Mouse (Mus musculus): ENCODE data around the gene Slc2a4. TPM values are rescaled to one million over a fixed set of nuclear protein-coding genes. Genes with fewer than 3 reads are reported as not detected.
A peak's percentile ranks its signal among the peaks of the same experiment; 100 is the strongest.

The Slc2a4 gene
- 1 to 10 TPM; 3.4 to 3.5 TPM for total RNA-seq (2021)
- long read RNA-seq, partial matches to known transcripts, result 0 of 4 reads
- long read RNA-seq, other reads (novel, unspliced or antisense), result 1 of 4 reads

- DNase-seq (ENCODE audit: low spot score in 2 of 2), result peak in 1 of 2 experiments; percentile 38
These were observed at the start of gene Slc2a4 for GRCm38 (mm10) chr11:69948066-69948762. Gene Slc2a4 (minus strand): TSS chr11:69948188.

DNA sequence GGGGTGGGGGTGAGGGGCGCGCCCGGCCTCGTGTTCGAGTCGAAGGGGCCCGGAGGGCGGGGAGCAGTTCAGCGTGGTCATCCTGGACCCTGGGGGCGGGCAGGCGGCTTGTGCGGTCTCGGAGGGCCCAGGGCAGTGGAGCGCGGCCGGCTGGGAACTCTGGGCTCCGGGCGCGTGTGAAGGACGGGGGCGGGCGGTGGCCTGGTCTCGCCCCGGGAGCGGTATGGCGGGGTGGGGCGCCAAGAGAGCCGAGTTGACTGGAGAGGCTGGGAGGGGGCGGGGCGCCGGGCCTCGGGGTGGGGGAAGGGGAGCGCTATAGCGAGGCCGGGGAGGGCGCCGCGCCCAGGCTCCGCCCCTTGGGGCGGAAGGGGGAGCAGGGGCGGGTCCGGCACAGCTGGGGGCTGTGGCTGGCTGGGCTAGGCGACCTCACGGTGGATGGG is 49.1 kb upstream of the Slc2a4 start:
- peak in 1 of 2 experiments; percentile 75 for DNase-seq (ENCODE audit: low spot score in 2 of 2)

- DNase-seq (ENCODE audit: low spot score in 2 of 2), result no peak
These were observed 48.4 kb upstream of the Slc2a4 start for GRCm38 (mm10) chr11:69996161-69997061.

DNA sequence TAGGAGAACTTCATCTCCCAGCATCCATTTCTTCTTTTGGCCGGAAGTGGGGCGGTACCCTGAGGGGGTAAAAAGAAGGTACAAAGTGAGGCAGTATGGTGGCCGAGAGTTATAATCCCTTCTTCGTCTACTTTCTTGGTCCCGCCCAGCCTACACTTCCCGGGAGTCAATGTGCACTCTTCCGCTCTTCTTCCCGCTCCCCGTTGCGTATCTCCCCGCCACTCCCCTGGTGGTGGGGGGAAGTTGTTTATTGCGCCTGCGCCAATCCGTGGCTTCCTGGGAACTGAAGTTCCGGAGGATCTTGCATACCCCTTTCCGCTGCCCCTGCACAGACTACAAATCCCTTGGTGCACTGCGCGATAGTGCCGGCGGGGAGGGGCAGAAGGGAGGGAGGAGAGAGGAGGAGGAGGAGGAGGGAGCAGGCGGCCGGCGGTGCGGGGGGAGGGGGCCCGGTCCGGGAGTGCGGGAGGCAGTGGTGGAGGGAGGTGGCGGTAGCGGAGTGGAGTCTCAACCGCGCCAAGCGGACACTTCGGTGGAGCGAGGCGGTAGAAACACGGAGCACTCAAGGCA is 47.5 kb upstream of the Slc2a4 start, which contains the start of gene Phf23:
TSS of gene Phf23 (plus strand) at position 387 of the 570 bp plus-strand sequence.
- DNase-seq (ENCODE audit: low spot score in 2 of 2), result peak; percentile 98

- no peak for DNase-seq (ENCODE audit: low spot score in 2 of 2)
These were observed 46.6 kb upstream of the Slc2a4 start for GRCm38 (mm10) chr11:69994401-69995090.

DNA sequence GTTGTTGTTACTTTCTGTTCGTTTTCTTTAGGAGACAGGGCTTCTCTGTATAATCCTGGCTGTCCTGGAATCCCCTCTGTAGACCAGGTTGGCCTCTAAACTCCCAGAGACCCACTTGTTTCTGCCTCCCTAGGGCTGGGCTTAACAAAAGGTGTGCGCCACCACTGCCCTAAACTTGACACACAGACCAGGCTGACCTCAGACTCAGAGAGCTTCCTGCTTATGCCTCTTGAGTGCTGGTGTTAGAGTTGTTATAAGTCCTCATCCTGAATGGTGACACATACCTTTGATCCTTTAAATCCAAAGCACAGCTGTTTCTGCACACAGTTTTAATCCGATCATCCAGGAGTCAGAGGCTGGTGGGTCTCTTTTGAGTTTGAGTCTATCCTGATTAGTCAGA is 44.9 kb upstream of the Slc2a4 start:
- DNase-seq (ENCODE audit: low spot score in 2 of 2), result no peak

DNA sequence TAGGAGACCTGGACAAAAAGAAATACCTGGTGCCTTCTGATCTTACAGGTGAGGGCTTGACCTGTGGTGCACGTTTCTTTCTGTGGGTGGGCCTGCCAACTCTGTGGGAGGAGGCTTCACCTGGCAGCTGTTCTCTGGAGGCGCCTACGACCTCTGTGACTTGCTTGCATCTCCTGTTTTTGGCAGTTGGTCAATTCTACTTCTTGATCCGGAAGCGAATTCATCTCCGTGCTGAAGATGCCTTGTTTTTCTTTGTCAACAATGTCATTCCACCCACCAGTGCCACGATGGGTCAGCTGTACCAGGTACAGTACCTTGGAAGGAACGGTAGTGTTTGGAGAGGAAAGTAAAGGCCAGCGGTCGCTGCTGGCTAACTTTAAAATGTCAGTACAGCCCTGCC is 44.4 kb upstream of the Slc2a4 start:
- no peak for DNase-seq (ENCODE audit: low spot score in 2 of 2)

GRCm38 (mm10) chr11:69991711-69992110 is 43.7 kb upstream of the Slc2a4 start:
- no peak for DNase-seq (ENCODE audit: low spot score in 2 of 2)

DNA sequence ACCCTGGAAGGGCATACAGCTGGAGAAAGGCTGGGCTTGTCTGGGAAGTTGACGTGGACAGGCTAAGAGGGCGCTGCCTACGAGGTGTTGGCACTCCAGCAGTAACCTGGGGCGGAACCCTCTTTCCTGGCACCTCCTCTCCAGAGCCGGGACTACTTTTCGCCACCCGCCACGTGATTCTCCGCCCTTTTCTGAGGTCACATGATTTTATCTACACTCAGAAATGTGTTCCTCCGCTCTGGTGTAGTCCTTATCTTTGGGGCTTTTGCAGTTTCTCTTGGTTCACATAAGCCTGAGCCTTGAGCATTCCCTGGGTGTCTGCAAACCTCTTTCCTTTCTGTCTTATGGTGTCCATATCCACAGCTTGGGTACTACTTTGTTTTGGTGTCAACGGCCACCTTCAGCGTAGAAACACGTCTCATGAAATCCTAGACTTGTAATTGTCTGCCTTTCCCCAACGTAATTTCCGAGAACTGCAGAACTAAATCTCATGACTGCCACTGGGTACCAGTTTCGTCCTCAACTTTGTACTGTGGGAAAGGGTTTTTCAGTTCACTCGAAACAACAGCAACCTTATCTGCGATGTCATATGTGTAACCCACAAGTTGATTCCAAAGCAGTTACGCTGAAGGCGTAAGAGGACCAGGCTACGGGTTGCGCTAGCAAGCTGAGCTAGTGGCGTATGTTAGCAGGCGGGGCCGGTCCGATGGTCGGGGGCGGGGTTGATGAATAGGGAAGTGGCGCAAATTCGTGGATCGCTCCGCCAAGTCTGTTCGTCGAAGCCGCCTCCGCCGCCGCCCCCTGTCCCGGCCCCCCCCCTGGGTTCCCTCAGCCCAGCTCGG is 43.1 kb upstream of the Slc2a4 start, which contains the start of gene Gabarap:
TSS of gene Gabarap (plus strand) at position 294 of the 842 bp plus-strand sequence.
- DNase-seq (ENCODE audit: low spot score in 2 of 2), result peak; percentile 95 to 98

GRCm38 (mm10) chr11:69989949-69990348 is 42.0 kb upstream of the Slc2a4 start:
- no peak for DNase-seq (ENCODE audit: low spot score in 2 of 2)

GRCm38 (mm10) chr11:69984431-69984830 is 36.4 kb upstream of the Slc2a4 start:
- DNase-seq (ENCODE audit: low spot score in 2 of 2), result no peak

GRCm38 (mm10) chr11:69983377-69983776 is 35.4 kb upstream of the Slc2a4 start:
- DNase-seq (ENCODE audit: low spot score in 2 of 2), result no peak

- no peak for DNase-seq (ENCODE audit: low spot score in 2 of 2)
These were observed 34.9 kb upstream of the Slc2a4 start for GRCm38 (mm10) chr11:69982877-69983276.

GRCm38 (mm10) chr11:69982225-69982624 is 34.2 kb upstream of the Slc2a4 start, which contains the start of gene Elp5:
Gene Elp5 (minus strand): TSS chr11:69982517.
- no peak for DNase-seq (ENCODE audit: low spot score in 2 of 2)

- DNase-seq (ENCODE audit: low spot score in 2 of 2), result no peak
These were observed 33.3 kb upstream of the Slc2a4 start, which contains the start of gene Ctdnep1 for GRCm38 (mm10) chr11:69981141-69981762. Gene Ctdnep1 (plus strand): TSS chr11:69981156.

DNA sequence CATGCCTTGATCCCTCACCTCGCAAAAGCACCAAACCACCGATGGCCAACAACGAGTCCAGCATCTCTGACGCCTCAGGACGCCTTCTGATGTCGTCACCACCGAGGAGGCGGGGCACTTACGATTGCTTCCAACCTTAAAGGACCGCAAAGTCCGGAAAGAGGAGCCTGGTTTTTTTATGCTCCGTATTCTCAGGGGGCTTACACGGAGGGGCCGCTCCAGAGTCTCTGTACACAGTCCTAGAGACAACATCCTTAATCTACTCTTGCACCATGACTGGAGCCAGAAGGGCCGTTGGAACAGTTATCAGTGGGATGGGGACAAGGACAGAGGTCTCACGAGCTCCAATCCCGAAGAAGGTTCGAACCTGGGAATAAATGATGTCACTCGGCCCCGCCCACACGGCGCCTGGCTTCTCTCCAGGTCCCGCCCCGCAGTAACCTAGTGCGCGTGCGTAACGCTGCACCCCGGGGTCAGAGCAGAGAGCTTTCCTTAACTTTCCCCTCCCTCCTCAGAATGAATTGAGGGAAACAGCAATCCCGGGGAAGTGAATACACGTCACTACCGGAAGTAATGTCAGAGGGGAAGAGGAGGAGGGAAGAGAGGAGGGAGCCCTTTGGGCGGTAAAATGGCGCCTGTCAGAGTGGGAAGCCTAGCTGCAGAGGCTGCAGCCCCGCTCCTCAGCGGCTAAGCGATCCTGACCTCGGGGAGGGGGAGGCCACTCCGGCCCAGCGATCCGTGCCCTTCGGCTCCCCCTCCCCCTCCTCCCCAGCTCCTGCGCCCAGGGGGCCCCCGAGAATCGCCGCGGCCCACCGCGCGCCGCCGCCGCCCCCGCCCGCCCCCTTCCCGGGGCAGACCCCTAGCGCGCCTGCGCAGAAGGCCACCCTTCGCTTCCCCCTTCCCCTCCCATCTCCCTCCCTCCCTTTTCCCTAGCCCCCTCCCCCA is 32.5 kb upstream of the Slc2a4 start:
- peak; percentile 99 to 100 for DNase-seq (ENCODE audit: low spot score in 2 of 2)

DNA sequence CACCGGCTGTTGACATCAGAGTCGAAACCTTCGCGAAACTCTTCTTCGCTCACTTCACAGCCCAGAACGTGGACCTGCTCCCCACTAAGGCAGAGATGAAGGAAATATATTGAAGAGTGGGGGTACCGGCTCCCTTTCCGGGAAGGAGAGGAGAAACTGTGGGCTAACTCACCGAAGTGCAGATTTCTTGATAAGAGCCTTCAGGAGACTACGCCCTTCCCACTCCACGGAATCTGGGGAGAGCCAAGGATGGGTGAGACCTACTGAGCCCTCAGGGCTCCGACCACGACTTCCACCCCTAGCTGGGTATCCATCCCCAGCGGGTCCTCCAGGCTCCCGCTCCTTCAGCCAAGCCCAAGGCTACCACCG is 31.8 kb upstream of the Slc2a4 start:
- DNase-seq (ENCODE audit: low spot score in 2 of 2), result no peak

GRCm38 (mm10) chr11:69976271-69976670 is 28.3 kb upstream of the Slc2a4 start:
- no peak for DNase-seq (ENCODE audit: low spot score in 2 of 2)
